Mouse (Mus musculus): ENCODE data around the gene Ppl.

Gene Ppl

GRCm38 (mm10) chr16:5130766-5131165 lies 1.5 kb downstream of the Ppl start:
- no peak for ATAC-seq (ENCODE audit: insufficient number of reproducible peaks, low FRiP score, low TSS enrichment)

GRCm38 (mm10) chr16:5130196-5130595 lies 2.0 kb downstream of the Ppl start:
- no peak for ATAC-seq (ENCODE audit: insufficient number of reproducible peaks, low FRiP score, low TSS enrichment)

GRCm38 (mm10) chr16:5123476-5123875 lies 8.7 kb downstream of the Ppl start:
- ATAC-seq (ENCODE audit: insufficient number of reproducible peaks, low FRiP score, low TSS enrichment), result no peak

GRCm38 (mm10) chr16:5119845-5120244 lies 12.4 kb downstream of the Ppl start:
- no peak for ATAC-seq (ENCODE audit: insufficient number of reproducible peaks, low FRiP score, low TSS enrichment)

- ATAC-seq (ENCODE audit: insufficient number of reproducible peaks, low FRiP score, low TSS enrichment), result no peak
Observed at GRCm38 (mm10) chr16:5119385-5119784, 12.8 kb downstream of the Ppl start.

GRCm38 (mm10) chr16:5113582-5113981 lies 18.6 kb downstream of the Ppl start:
- no peak for ATAC-seq (ENCODE audit: insufficient number of reproducible peaks, low FRiP score, low TSS enrichment)

- no peak for ATAC-seq (ENCODE audit: insufficient number of reproducible peaks, low FRiP score, low TSS enrichment)
Observed at GRCm38 (mm10) chr16:5113002-5113550, 19.1 kb downstream of the Ppl start.

- ATAC-seq (ENCODE audit: insufficient number of reproducible peaks, low FRiP score, low TSS enrichment), result no peak
Observed at GRCm38 (mm10) chr16:5111021-5111420, 21.2 kb downstream of the Ppl start.

GRCm38 (mm10) chr16:5109877-5110276 lies 22.3 kb downstream of the Ppl start:
- ATAC-seq (ENCODE audit: insufficient number of reproducible peaks, low FRiP score, low TSS enrichment), result no peak

- peak; percentile 60 for ATAC-seq (ENCODE audit: insufficient number of reproducible peaks, low FRiP score, low TSS enrichment)
Observed at GRCm38 (mm10) chr16:5101000-5101399, 31.2 kb downstream of the Ppl start.

GRCm38 (mm10) chr16:5096504-5096903 lies 35.7 kb downstream of the Ppl start:
- no peak for ATAC-seq (ENCODE audit: insufficient number of reproducible peaks, low FRiP score, low TSS enrichment)

GRCm38 (mm10) chr16:5093285-5093684 lies 38.9 kb downstream of the Ppl start:
- no peak for ATAC-seq (ENCODE audit: insufficient number of reproducible peaks, low FRiP score, low TSS enrichment)

GRCm38 (mm10) chr16:5089021-5089420 lies 43.2 kb downstream of the Ppl start:
- no peak for ATAC-seq (ENCODE audit: insufficient number of reproducible peaks, low FRiP score, low TSS enrichment)

GRCm38 (mm10) chr16:5086179-5086578 lies 46.0 kb downstream of the Ppl start:
- no peak for ATAC-seq (ENCODE audit: insufficient number of reproducible peaks, low FRiP score, low TSS enrichment)

GRCm38 (mm10) chr16:5085196-5085595 lies 47.0 kb downstream of the Ppl start:
- no peak for ATAC-seq (ENCODE audit: insufficient number of reproducible peaks, low FRiP score, low TSS enrichment)

GRCm38 (mm10) chr16:5074341-5074740 lies 57.9 kb downstream of the Ppl start:
- ATAC-seq (ENCODE audit: insufficient number of reproducible peaks, low FRiP score, low TSS enrichment), result no peak

GRCm38 (mm10) chr16:5071974-5072373 lies 60.2 kb downstream of the Ppl start:
- no peak for ATAC-seq (ENCODE audit: insufficient number of reproducible peaks, low FRiP score, low TSS enrichment)

- ATAC-seq (ENCODE audit: insufficient number of reproducible peaks, low FRiP score, low TSS enrichment), result no peak; the same call in 1 of the 2 replicates
Observed at GRCm38 (mm10) chr16:5070321-5070720, 61.9 kb downstream of the Ppl start.

GRCm38 (mm10) chr16:5063472-5063871 lies 68.7 kb downstream of the Ppl start:
- no peak for ATAC-seq (ENCODE audit: insufficient number of reproducible peaks, low FRiP score, low TSS enrichment)

- no peak for ATAC-seq (ENCODE audit: insufficient number of reproducible peaks, low FRiP score, low TSS enrichment)
Observed at GRCm38 (mm10) chr16:5058114-5058513, 74.1 kb downstream of the Ppl start.

- no peak; the same call in 1 of the 2 replicates for ATAC-seq (ENCODE audit: insufficient number of reproducible peaks, low FRiP score, low TSS enrichment)
Observed at GRCm38 (mm10) chr16:5050251-5051110, 81.7 kb downstream of the Ppl start.

- ATAC-seq (ENCODE audit: insufficient number of reproducible peaks, low FRiP score, low TSS enrichment), result peak; percentile 98
Observed at GRCm38 (mm10) chr16:5049774-5050234, 82.4 kb downstream of the Ppl start, which contains the start of the genes Glyr1 and Ubn1. Glyr1 (minus strand) TSS chr16:5049863. Ubn1 (plus strand) TSS chr16:5050057.
